Mouse (Mus musculus) urinary bladder, postnatal 36 days (tissue): ENCODE measurements at regions not wholly inside any gene's neighbourhood (a gene's known extent, or its start where the extent isn't known, plus 50 kb on each side); places are given as distances from the start of the nearest gene placed in this dataset.
A peak's percentile ranks its signal among the peaks of the same experiment; 100 is the strongest.

Experiments
- DNase-seq, 2 experiments: peaks; one replicate each; pipeline ENCODE4 v3.0.0; 2022; ENCODE audit warnings: low spot score in 2 of 2, mixed read lengths in 1 of 2

DNA sequence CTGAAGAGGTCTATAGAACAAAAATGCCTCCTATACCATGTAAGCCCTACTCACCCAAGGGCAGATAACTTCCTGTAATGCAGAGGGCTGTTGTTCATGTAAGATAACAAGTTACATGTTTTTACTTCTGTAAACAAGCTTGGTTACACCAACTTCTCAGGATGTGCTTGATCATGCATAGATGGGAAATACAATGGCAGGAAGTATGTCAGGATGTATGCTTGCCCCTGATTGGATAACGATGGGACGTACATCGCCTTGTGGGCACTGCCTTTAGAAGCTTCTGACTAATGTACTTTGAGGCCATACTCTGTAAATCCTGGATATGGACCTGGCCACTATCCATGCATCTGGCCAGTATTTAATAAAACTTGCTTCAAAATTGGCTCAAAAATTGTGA, 69.2 kb upstream of the Pde3b start:
- DNase-seq = no peak

DNA sequence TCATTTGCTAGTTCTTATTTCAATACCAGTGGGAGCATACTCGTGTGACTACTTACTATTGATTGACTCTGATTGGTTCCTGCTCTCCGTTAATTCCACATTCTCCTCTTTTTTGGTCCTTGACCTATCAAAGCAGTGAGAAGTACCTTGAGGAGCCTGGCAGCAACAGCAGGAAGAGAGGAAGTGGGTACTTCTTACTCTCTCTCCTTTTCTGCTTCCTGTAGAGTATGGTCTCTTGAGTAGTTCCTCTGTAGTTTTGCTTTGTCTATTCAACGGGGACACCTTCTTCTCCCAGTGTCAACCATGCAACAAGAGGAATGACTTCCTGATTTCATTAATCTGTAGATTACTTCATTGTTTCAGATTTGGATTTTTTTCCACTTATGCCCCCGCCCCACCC, 68.1 kb upstream of the Pde3b start:
- no peak for DNase-seq

DNA sequence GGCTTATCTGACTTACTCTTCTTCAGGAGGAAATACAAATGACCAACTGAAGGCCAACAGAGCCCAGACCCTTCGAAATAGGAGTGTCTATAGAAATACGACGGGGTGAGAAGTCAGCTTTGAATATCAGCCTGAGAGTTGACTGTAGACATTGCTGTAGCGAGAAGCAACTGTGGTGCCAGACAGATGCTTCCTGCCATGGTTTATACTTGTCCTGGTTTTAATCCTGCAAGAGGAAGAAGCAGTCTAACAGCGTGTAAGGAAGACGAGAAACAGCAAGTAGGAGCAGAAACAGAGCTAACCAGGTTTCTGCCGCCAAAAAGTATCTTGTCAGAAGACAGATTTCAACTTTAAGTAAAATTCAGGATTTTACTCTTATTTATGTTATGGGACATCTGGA, 64.1 kb upstream of the Pde3b start:
- no peak for DNase-seq

DNA sequence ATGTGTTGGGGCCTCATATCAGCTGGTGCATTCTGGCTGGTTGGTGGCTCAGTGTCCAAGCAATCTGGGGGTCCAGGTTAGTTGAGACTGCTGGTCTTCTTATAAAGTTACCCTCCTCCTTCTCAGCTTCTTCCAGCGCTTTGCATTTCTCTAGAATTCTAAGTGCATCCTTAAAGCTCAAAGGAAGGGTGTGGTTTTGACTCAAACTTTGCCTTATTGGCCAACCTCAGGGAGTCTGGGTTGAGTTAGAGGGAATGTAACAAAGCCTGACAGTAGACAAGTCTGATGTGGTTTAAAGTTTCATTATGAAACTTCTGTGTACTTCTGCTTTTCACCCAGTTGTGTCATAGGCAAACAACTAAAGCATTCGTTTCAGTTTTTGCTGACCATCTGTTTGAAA, 58.7 kb upstream of the Pde3b start:
- no peak for DNase-seq

DNA sequence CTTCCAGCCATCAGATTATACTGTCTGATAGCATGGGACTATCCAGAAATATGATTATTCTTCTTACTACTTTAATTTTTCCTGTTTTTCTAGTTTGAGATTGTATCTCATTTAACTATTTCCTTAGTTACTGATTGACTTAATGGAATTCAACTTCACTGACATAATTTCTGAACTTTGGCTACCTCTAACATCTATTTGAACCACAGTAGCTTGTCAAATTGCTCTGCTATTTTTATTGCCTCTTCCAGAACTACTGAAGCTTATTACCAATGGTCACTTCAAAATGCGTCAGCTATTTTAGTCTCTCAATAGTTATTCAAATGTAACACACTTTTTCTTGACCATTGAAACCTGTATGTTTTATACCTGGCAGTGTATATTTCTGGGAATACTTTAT, 52.9 kb upstream of the Pde3b start:
- DNase-seq = no peak

DNA sequence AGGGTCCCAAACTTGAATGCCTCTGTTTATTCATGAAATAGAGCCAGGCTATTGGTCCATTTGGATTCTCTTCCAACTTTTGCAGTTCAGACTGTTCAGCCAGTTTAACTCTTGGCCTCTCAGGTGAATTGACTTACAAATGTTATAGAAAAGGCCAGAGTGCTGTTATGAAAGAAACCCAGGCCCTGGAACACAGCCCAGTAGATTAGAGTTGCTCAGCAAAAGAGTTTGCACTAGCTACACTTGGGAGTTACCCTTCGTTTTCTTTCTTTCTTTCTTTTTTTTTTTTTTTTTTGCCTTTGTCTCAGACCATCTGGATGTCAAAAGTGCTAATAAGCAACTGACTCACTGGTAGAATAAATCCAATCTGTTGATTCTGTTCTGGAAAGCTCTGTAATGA, 51.0 kb upstream of the Pde3b start:
- peak in 1 of 2 experiments; percentile 67 for DNase-seq
